Mouse (Mus musculus) embryonic facial prominence, embryonic 13.5 days (tissue): ENCODE data around the gene Rflnb. TPM values are rescaled to one million over a fixed set of nuclear protein-coding genes. Genes with fewer than 3 reads are reported as not detected.
"Not testable (repeated sequence)": the region's sequence is repeated elsewhere in the genome, so short reads cannot be mapped to it uniquely, and the experiment has no call there.

Experiments used
- ATAC-seq: fragments of 200-750 bp; cut with Nextera tagmentation; 2 replicates; pipeline ENCODE4 v1.8.0; 2017; ENCODE audit warnings: low read depth; ENCODE audit not compliant: insufficient number of reproducible peaks, insufficient read depth, low FRiP score, low TSS enrichment
- H3K27ac ChIP-seq: fragments of 300-500 bp; sonication (generic); 2 replicates; pipeline ENCODE4 v1.5.1; 2015; ENCODE audit warnings: moderate library complexity, mild to moderate bottlenecking, inconsistent platforms
- H3K27me3 ChIP-seq: fragments of 300-500 bp; sonication (generic); 2 replicates; pipeline ENCODE4 v1.6.1; 2015; ENCODE audit warnings: mild to moderate bottlenecking, inconsistent platforms
- H3K36me3 ChIP-seq: fragments of 300-500 bp; sonication (generic); 2 replicates; pipeline ENCODE4 v1.6.1; 2015; ENCODE audit warnings: mild to moderate bottlenecking, inconsistent platforms
- H3K4me1 ChIP-seq: fragments of 300-500 bp; sonication (generic); 2 replicates; pipeline ENCODE4 v1.6.1; 2015; ENCODE audit warnings: inconsistent platforms
- H3K4me2 ChIP-seq: fragments of 300-500 bp; sonication (generic); 2 replicates; pipeline ENCODE4 v1.6.1; 2015; ENCODE audit warnings: moderate library complexity, mild to moderate bottlenecking, inconsistent platforms
- H3K4me3 ChIP-seq: fragments of 300-500 bp; sonication (generic); 2 replicates; pipeline ENCODE4 v1.5.1; 2015; ENCODE audit warnings: mild to moderate bottlenecking, inconsistent platforms
- H3K9ac ChIP-seq: fragments of 300-500 bp; sonication (generic); 2 replicates; pipeline ENCODE4 v1.6.1; 2015; ENCODE audit warnings: mild to moderate bottlenecking, inconsistent platforms
- H3K9me3 ChIP-seq: fragments of 300-500 bp; sonication (generic); 2 replicates; pipeline ENCODE4 v1.6.1; 2016; ENCODE audit warnings: inconsistent platforms
- WGBS: fragments of 180-500 bp; shearing (Covaris S2); methylation state at CpG from one replicate; pipeline ENCODE4 v1.1.7; 2015; ENCODE audit warnings: mixed read lengths; 5-methylcytosine and 5-hydroxymethylcytosine counted together
- polyA plus RNA-seq: library from polyadenylated mRNA; unstranded; fragments of >200 nt; fragmentation: Nextera tagmentation; extraction: Ambion mirVana; gene quantifications from 2 replicates; pipeline ENCODE4 v1.2.1, GENCODE M21; 2015

Rflnb gene
- polyA plus RNA-seq, 1 experiment from 2014 or later = 54.0 TPM

GRCm38 (mm10) chr11:76004276-76004675 is 23.3 kb downstream of the Rflnb start:
- not testable (repeated sequence) for H3K4me3 ChIP-seq, H3K9me3 ChIP-seq, ATAC-seq, H3K36me3 ChIP-seq, H3K27ac ChIP-seq, H3K4me2 ChIP-seq, H3K9ac ChIP-seq
- H3K27me3 ChIP-seq = peaks cover 24% of the 10 kb centered on the region
- WGBS = 89% methylated on average over 7 of the region's 7 CpGs
- peaks cover 11% of the 10 kb centered on the region for H3K4me1 ChIP-seq

DNA sequence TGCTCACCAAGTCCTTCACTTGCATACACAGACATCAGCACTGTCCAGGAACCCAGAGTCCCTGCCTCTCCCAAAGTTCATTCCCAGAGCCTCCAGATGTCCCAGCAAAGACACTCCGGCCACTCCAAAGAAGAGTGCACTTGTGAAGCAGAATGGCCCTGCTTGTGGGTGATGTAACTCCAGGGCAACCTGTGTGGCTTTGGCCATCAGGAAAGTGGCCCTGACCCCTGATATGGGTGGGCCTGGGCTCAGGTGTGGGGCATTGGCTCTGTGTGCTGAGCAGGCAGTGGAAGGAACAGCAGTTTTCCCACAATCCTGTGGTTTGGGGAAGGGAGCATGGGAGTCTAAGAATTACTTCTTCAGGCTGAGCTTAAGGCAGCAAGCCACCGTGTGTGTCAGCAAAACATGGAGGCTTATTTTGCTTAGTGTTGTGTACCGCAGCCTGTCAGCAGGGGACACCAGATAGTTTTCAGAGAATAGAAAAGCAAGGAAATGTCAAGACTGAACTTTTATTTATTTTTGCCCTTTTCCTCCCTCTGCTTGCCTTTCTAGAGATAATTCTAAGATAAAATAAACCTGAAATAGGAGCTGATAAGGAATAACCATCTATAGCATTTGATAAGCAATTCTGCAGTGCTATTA is 26.2 kb downstream of the Rflnb start:
- H3K27ac ChIP-seq = no peak overlapping the region
- ATAC-seq = no peak
- H3K36me3 ChIP-seq = no peaks in the 10 kb centered on the region
- H3K4me1 ChIP-seq = peaks cover 11% of the 10 kb centered on the region
- WGBS = 41% methylated on average over 3 of the region's 3 CpGs
- H3K4me2 ChIP-seq = no peak overlapping the region
- no peaks in the 10 kb centered on the region for H3K9me3 ChIP-seq
- H3K9ac ChIP-seq = no peak overlapping the region
- H3K27me3 ChIP-seq = peaks cover 27% of the 10 kb centered on the region
- H3K4me3 ChIP-seq = no peak overlapping the region

DNA sequence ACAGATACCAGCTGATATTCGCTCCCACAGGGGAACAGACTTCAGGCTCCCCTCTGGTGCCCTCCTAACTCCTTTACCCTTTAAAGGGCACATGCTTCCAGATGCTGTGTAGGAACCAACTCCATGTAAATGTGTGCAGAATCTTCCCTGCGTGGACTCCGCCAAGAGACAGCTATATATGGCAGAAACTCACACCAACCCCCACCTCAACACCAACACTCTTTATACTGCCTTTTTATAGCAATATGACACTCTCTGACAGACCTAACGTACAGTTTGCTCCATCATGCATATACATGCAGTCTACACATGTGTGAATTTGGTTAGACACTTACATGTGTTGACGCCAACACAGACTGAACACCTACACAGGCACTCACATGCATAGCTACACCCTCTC is 26.9 kb downstream of the Rflnb start:
- Histone ChIP-seq H3K4me1 (peaks cover 11% of the 10 kb centered on the region), H3K27ac (no peak overlapping the region), H3K4me2 (no peak overlapping the region), H3K9ac (no peak overlapping the region), H3K27me3 (peaks cover 27% of the 10 kb centered on the region), H3K9me3 (no peaks in the 10 kb centered on the region), H3K36me3 (no peaks in the 10 kb centered on the region), H3K4me3 (no peak overlapping the region)
- 81% methylated on average over 5 of the region's 5 CpGs for WGBS
- no peak for ATAC-seq

DNA sequence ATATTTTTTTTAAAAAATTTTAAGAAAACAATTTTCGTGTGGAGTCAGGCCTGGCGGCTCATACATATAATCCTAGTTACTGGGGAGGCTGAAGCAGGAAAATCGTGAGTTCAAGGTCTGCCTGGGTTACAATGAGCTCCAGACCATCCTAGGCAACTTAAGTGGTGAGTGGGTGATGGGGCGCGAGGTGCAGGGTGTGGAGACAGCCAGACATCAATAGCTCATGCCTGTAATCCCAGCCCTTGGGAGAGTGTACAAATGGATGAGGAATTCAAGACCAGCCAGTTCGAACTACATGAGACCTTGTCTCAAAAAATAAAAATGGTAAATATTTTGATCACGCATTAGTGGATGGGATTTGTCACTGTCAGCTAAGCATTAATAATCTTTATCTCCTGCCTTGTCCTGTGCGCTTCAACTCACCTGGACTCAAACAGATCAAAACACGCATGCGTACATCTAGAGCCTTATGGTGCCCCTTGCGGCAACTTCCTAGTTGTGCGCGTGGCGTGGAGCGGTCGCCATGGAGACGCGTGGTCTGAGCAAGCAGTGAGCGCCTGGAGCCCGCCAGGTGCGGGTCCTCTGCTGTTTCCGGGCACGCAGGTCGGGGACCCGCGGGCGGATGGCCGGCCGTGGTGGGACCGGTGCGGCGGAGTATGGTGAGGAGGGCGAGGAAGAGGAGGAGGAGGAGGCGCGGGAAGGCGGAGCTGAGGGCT is 28.0 kb downstream of the Rflnb start, which contains the start of gene 1700016K19Rik:
1700016K19Rik (plus strand) TSS at position 473 of the 716 bp plus-strand sequence.
- H3K9ac ChIP-seq = peak within 1 kb of the TSS; percentile 67
- 11% methylated on average over 35 of the region's 36 CpGs for WGBS
- H3K4me3 ChIP-seq = peak within 1 kb of the TSS; percentile 56
- peaks cover 27% of the 10 kb centered on the region for H3K27me3 ChIP-seq
- H3K27ac ChIP-seq = no peak within 1 kb of the TSS
- H3K36me3 ChIP-seq = no peaks in the 10 kb centered on the region
- no peaks in the 10 kb centered on the region for H3K9me3 ChIP-seq
- no peak for ATAC-seq
- peaks cover 11% of the 10 kb centered on the region for H3K4me1 ChIP-seq
- peak within 1 kb of the TSS; percentile 84 for H3K4me2 ChIP-seq

- Histone ChIP-seq H3K27ac (no peak overlapping the region), H3K4me2 (no peak overlapping the region), H3K4me1 (peaks cover 4% of the 10 kb centered on the region), H3K27me3 (peaks cover 4% of the 10 kb centered on the region), H3K9ac (no peak overlapping the region), H3K9me3 (no peaks in the 10 kb centered on the region), H3K4me3 (no peak overlapping the region), H3K36me3 (no peaks in the 10 kb centered on the region)
- ATAC-seq = no peak
- WGBS = 45% methylated on average over 9 of the region's 9 CpGs
Observed at GRCm38 (mm10) chr11:75994357-75994756, 33.2 kb downstream of the Rflnb start.

DNA sequence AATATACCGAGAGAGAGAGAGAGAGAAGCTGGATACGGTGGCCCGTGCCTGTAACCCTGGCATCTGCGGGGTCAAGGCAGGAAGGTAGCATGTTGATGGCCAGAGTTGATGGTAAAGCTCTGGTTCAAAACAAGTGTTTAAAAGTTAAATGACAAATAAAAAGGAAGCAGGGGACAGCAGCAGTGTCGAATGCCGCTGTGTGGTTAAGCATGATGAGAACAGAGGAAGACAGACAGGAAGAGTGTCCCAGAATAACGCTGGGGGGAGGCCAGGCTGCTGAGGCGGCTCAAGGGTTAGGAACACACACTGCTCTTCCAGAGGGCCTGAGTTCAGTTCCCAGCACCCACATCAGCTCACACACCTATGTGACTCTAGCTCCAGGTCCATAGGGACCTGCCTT is 35.1 kb downstream of the Rflnb start:
- no peak overlapping the region for H3K4me3 ChIP-seq
- no peaks in the 10 kb centered on the region for H3K27me3 ChIP-seq
- H3K9ac ChIP-seq = no peak overlapping the region
- WGBS = 86% methylated on average over 8 of the region's 8 CpGs
- H3K27ac ChIP-seq = no peak overlapping the region
- no peaks in the 10 kb centered on the region for H3K36me3 ChIP-seq
- H3K4me1 ChIP-seq = peaks cover 4% of the 10 kb centered on the region; the same call in 1 of the 2 replicates
- H3K4me2 ChIP-seq = no peak overlapping the region
- H3K9me3 ChIP-seq = no peaks in the 10 kb centered on the region
- no peak for ATAC-seq

- H3K9me3 ChIP-seq = no peaks in the 10 kb centered on the region
- ATAC-seq = no peak
- no peak overlapping the region for H3K4me2 ChIP-seq
- H3K4me3 ChIP-seq = no peak overlapping the region
- H3K4me1 ChIP-seq = peaks cover 4% of the 10 kb centered on the region; the same call in 1 of the 2 replicates
- no peaks in the 10 kb centered on the region for H3K36me3 ChIP-seq
- no peaks in the 10 kb centered on the region for H3K27me3 ChIP-seq
- H3K9ac ChIP-seq = no peak overlapping the region
- WGBS = 84% methylated on average over 8 of the region's 8 CpGs
- no peak overlapping the region for H3K27ac ChIP-seq
Observed at GRCm38 (mm10) chr11:75991911-75992310, 35.7 kb downstream of the Rflnb start.

GRCm38 (mm10) chr11:75990965-75991835 is 36.4 kb downstream of the Rflnb start:
- no peaks in the 10 kb centered on the region for H3K36me3 ChIP-seq
- no peak overlapping the region for H3K27ac ChIP-seq
- H3K9me3 ChIP-seq = no peaks in the 10 kb centered on the region
- no peak overlapping the region for H3K4me2 ChIP-seq
- no peak for ATAC-seq
- 69% methylated on average over 15 of the region's 15 CpGs for WGBS
- no peaks in the 10 kb centered on the region for H3K27me3 ChIP-seq
- no peak overlapping the region for H3K4me3 ChIP-seq
- peaks cover 7% of the 10 kb centered on the region; the same call in 1 of the 2 replicates for H3K4me1 ChIP-seq
- no peak overlapping the region for H3K9ac ChIP-seq

DNA sequence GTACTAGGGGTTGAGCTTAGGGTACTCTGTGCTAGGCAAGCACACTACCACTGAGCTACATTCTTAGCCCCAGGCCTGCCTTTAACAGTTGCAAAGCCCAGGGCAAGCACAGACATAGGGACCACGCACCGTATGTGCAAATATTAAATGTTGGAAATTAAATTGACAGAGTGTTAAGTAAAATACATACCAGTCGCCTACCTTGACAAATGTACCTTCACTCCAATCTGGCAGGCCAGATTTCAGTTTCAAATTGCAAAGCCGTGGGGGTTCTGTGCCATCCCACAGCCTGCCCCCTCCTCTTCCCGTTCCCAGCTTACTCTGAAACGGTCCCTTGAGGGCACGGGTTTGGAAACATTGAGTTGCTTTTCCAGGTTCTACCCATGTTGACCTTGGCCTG is 41.6 kb downstream of the Rflnb start:
- H3K36me3 ChIP-seq = no peaks in the 10 kb centered on the region
- H3K9ac ChIP-seq = no peak overlapping the region
- H3K4me2 ChIP-seq = no peak overlapping the region
- H3K27ac ChIP-seq = no peak overlapping the region
- 55% methylated on average over 7 of the region's 7 CpGs for WGBS
- H3K9me3 ChIP-seq = no peaks in the 10 kb centered on the region
- no peaks in the 10 kb centered on the region for H3K27me3 ChIP-seq
- H3K4me3 ChIP-seq = no peak overlapping the region
- no peak for ATAC-seq
- 0 out of 2 replicates have a peak, but pooled peaks cover 3% of the 10 kb centered on the region for H3K4me1 ChIP-seq

- WGBS = 100% methylated on average over 1 of the region's 1 CpGs
Observed at GRCm38 (mm10) chr11:75984581-75984980, 43.0 kb downstream of the Rflnb start.

DNA sequence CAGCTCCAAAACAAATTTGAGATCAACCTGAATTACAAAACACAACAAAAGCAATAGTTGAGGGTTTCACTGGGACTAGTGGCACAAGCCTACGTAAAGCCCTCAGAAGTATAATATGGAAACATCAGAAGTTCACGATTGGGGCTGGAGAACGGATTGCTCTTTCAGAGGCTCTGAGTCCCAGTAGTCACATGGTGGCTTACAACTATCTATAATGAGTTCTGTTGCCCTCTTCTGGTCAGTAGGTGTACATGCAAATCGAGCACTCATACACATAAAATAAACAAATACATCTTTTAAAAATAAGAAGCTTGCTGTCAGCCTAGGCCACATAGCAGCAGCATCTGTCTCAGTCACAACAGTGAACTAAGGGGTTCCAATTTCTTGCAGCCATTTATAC is 44.4 kb downstream of the Rflnb start:
- no peaks in the 10 kb centered on the region for H3K36me3 ChIP-seq
- H3K9me3 ChIP-seq = no peaks in the 10 kb centered on the region
- H3K4me3 ChIP-seq = no peak overlapping the region
- no peak for ATAC-seq
- H3K27me3 ChIP-seq = no peaks in the 10 kb centered on the region
- peaks cover 3% of the 10 kb centered on the region; the same call in 1 of the 2 replicates for H3K4me1 ChIP-seq
- no peak overlapping the region for H3K4me2 ChIP-seq
- no peak overlapping the region for H3K9ac ChIP-seq
- 71% methylated on average over 4 of the region's 4 CpGs for WGBS
- H3K27ac ChIP-seq = no peak overlapping the region

More at GRCm38 (mm10) chr11:75984581-75984980, 43.0 kb downstream of the Rflnb start:
- Histone ChIP-seq H3K36me3 (no peaks in the 10 kb centered on the region), H3K4me2 (no peak overlapping the region), H3K4me1 (0 out of 2 replicates have a peak, but pooled peaks cover 3% of the 10 kb centered on the region), H3K9ac (no peak overlapping the region), H3K9me3 (no peaks in the 10 kb centered on the region), H3K27me3 (no peaks in the 10 kb centered on the region), H3K27ac (no peak overlapping the region), H3K4me3 (no peak overlapping the region)
- no peak for ATAC-seq
